Mouse (Mus musculus): ENCODE data around the gene Rad51c. TPM values are rescaled to one million over a fixed set of nuclear protein-coding genes. Genes with fewer than 3 reads are reported as not detected.
"Not testable (repeated sequence)": the region's sequence is repeated elsewhere in the genome, so short reads cannot be mapped to it uniquely, and the experiment has no call there.

The Rad51c gene
- 12.3 and 13.6 TPM in 2 replicates for polyA plus RNA-seq (2016; fragmentation: Nextera tagmentation; extraction: Ambion mirVana)

GRCm38 (mm10) chr11:87404876-87405275 lies at the start of gene Rad51c, which contains the start of gene Tex14:
Gene Rad51c (minus strand): TSS chr11:87404954.
Gene Tex14 (plus strand): TSS chr11:87405065.
- DNase-seq (ENCODE audit: low spot score), result no peak
- Histone ChIP-seq H3K36me3 (peaks cover 21% of the 10 kb centered on the region), H3K9me3 (no peaks in the 10 kb centered on the region), H3K27me3 (ENCODE audit: insufficient read depth, poor library complexity, severe bottlenecking) (no peaks in the 10 kb centered on the region), H3K4me3 (peak within 1 kb of the TSS; percentile 71), H3K4me1 (replicated peaks) (peaks cover 12% of the 10 kb centered on the region), H3K27ac (peak within 1 kb of the TSS; percentile 97)
- 79% methylated on average over 27 of the region's 27 CpGs for WGBS

GRCm38 (mm10) chr11:87454035-87454690 lies 49.4 kb upstream of the Rad51c start:
- H3K4me1 ChIP-seq (replicated peaks), result peaks cover 9% of the 10 kb centered on the region; the same call in 1 of the 2 replicates
- no peaks in the 10 kb centered on the region for H3K36me3 ChIP-seq
- no peak overlapping the region for H3K27ac ChIP-seq
- 86% methylated on average over 2 of the region's 2 CpGs for WGBS
- no peaks in the 10 kb centered on the region for H3K9me3 ChIP-seq
- H3K4me3 ChIP-seq, result no peak overlapping the region
- DNase-seq (ENCODE audit: low spot score), result no peak
- H3K27me3 ChIP-seq (ENCODE audit: insufficient read depth, poor library complexity, severe bottlenecking), result no peaks in the 10 kb centered on the region

- Histone ChIP-seq H3K36me3 (no peaks in the 10 kb centered on the region), H3K4me1 (replicated peaks) (peaks cover 9% of the 10 kb centered on the region; the same call in 1 of the 2 replicates), H3K4me3 (no peak overlapping the region), H3K27me3 (ENCODE audit: insufficient read depth, poor library complexity, severe bottlenecking) (no peaks in the 10 kb centered on the region), H3K27ac (no peak overlapping the region), H3K9me3 (no peaks in the 10 kb centered on the region)
- 26% methylated on average over 13 of the region's 13 CpGs for WGBS
- DNase-seq (ENCODE audit: low spot score), result no peak
Measured at GRCm38 (mm10) chr11:87453216-87454034, 48.7 kb upstream of the Rad51c start.

DNA sequence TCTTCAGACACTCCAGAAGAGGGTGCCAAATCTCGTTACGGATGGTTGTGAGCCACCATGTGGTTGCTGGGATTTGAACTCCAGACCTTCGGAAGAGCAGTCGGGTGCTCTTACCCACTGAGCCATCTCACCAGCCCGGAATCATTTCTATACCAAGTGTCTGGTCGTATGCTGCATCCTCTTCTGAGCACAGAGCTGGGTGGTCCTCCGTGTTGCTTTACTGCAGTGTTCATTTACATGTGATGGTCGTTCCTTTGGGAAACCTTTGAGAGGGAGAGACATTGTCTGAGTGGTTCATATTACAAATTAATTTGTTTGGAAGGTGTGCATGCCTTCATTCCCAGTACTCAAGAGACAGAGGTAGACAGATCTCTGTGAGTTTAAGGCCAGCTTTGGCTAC lies 48.0 kb upstream of the Rad51c start:
- not testable (repeated sequence) for H3K36me3 ChIP-seq; H3K4me1 ChIP-seq (replicated peaks); H3K27ac ChIP-seq; H3K9me3 ChIP-seq; H3K4me3 ChIP-seq; H3K27me3 ChIP-seq (ENCODE audit: insufficient read depth, poor library complexity, severe bottlenecking); DNase-seq (ENCODE audit: low spot score)
- WGBS, result 79% methylated on average over 8 of the region's 8 CpGs

DNA sequence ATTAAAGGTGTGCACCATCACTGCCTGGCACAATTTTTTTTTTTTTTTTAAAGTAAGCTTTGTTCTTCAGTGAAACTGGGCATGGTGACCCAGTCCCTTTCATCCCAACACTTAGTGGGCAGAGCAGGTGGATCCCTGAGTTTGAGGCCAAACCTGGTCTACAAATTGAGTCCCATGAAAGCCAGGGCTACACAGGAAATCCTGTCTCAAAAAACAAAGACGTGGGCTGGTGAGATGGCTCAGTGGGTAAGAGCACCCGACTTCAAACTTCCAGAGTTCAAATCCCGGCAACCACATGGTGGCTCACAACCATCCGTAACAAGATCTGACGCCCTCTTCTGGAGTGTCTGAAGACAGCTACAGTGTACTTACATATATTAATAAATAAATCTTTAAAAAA lies 45.1 kb upstream of the Rad51c start:
- H3K36me3 ChIP-seq; H3K27ac ChIP-seq; DNase-seq (ENCODE audit: low spot score); H3K4me3 ChIP-seq; H3K27me3 ChIP-seq (ENCODE audit: insufficient read depth, poor library complexity, severe bottlenecking); H3K9me3 ChIP-seq: not testable (repeated sequence)
- H3K4me1 ChIP-seq (replicated peaks), result peaks cover 11% of the 10 kb centered on the region; the same call in 1 of the 2 replicates
- WGBS, result 59% methylated on average over 5 of the region's 5 CpGs

- H3K9me3 ChIP-seq, result no peaks in the 10 kb centered on the region
- H3K36me3 ChIP-seq, result no peaks in the 10 kb centered on the region
- H3K27ac ChIP-seq, result no peak overlapping the region
- no peak overlapping the region for H3K4me3 ChIP-seq
- H3K27me3 ChIP-seq (ENCODE audit: insufficient read depth, poor library complexity, severe bottlenecking), result no peaks in the 10 kb centered on the region
- 17% methylated on average over 3 of the region's 3 CpGs for WGBS
- DNase-seq (ENCODE audit: low spot score), result no peak
- H3K4me1 ChIP-seq (replicated peaks), result peaks cover 12% of the 10 kb centered on the region; the same call in 1 of the 2 replicates
Measured at GRCm38 (mm10) chr11:87449200-87449547, 44.4 kb upstream of the Rad51c start.

- not testable (repeated sequence) for H3K36me3 ChIP-seq; H3K4me3 ChIP-seq; H3K27me3 ChIP-seq (ENCODE audit: insufficient read depth, poor library complexity, severe bottlenecking); H3K9me3 ChIP-seq
- DNase-seq (ENCODE audit: low spot score), result peak; percentile 69
- WGBS, result 0% methylated on average over 7 of the region's 32 CpGs
- peaks cover 12% of the 10 kb centered on the region; the same call in 1 of the 2 replicates for H3K4me1 ChIP-seq (replicated peaks)
- H3K27ac ChIP-seq, result peak overlapping the region; percentile 82; the same call in 1 of the 2 replicates
Measured at GRCm38 (mm10) chr11:87448476-87449199, 43.9 kb upstream of the Rad51c start.

- Histone ChIP-seq H3K4me3 (peak overlapping the region; percentile 47), H3K27ac (peak overlapping the region; percentile 82)
- peak; percentile 79 for DNase-seq (ENCODE audit: low spot score)
- H3K9me3 ChIP-seq; H3K36me3 ChIP-seq; H3K27me3 ChIP-seq (ENCODE audit: insufficient read depth, poor library complexity, severe bottlenecking); H3K4me1 ChIP-seq (replicated peaks): not testable (repeated sequence)
- under 1% methylated on average over 33 of the region's 34 CpGs for WGBS
Measured at GRCm38 (mm10) chr11:87448081-87448475, 43.3 kb upstream of the Rad51c start.

GRCm38 (mm10) chr11:87447429-87447828 lies 42.7 kb upstream of the Rad51c start:
- no peaks in the 10 kb centered on the region for H3K36me3 ChIP-seq
- no peak for DNase-seq (ENCODE audit: low spot score)
- H3K27ac ChIP-seq, result no peak overlapping the region
- H3K27me3 ChIP-seq (ENCODE audit: insufficient read depth, poor library complexity, severe bottlenecking), result no peaks in the 10 kb centered on the region
- no peaks in the 10 kb centered on the region for H3K9me3 ChIP-seq
- H3K4me3 ChIP-seq, result no peak overlapping the region
- peaks cover 6% of the 10 kb centered on the region; the same call in 1 of the 2 replicates for H3K4me1 ChIP-seq (replicated peaks)

DNA sequence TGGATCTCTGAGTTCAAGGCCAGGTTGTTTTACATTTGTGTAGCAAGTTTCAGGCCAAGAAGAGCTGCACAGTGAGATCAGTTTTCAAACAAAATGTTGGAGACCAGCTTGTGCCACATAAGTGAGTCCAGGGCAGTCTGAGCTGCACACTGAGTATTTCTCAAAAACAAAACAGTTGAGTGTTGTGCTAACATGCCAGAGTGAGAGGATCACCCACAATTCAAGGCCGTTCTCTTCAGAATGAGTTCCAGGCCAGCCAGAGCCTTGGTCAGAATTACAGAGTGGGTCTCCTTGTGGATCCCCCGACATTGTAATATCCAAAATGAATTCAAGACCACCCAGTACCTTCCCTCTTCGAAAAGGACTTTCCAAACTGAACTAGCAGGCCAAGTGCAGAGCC lies 41.4 kb upstream of the Rad51c start:
- 87% methylated on average over 3 of the region's 3 CpGs for WGBS
- Histone ChIP-seq H3K36me3 (no peaks in the 10 kb centered on the region), H3K9me3 (no peaks in the 10 kb centered on the region), H3K27ac (no peak overlapping the region), H3K27me3 (ENCODE audit: insufficient read depth, poor library complexity, severe bottlenecking) (peaks cover 11% of the 10 kb centered on the region), H3K4me1 (replicated peaks) (peaks cover 10% of the 10 kb centered on the region; the same call in 1 of the 2 replicates), H3K4me3 (no peak overlapping the region)
- DNase-seq (ENCODE audit: low spot score), result no peak

DNA sequence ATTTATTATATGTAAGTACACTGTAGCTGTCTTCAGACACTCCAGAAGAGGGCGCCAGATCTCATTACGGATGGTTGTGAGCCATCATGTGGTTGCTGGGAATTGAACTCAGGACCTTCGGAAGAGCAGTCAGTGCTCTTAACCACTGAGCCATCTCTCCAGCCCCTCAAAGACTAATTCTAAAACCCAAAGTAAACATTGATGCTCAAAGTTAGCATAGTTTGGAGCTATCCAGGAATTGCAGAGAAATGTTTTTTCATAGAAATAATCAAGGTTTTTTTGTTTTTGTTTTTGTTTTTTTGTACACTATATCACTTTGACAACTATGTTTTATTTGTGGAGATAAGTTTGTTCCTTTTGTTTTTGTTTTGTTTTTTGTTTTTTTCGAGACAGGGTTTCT lies 40.8 kb upstream of the Rad51c start:
- not testable (repeated sequence) for H3K9me3 ChIP-seq; H3K4me3 ChIP-seq; H3K36me3 ChIP-seq; H3K4me1 ChIP-seq (replicated peaks); H3K27ac ChIP-seq; DNase-seq (ENCODE audit: low spot score)
- 51% methylated on average over 4 of the region's 4 CpGs for WGBS
- H3K27me3 ChIP-seq (ENCODE audit: insufficient read depth, poor library complexity, severe bottlenecking), result peaks cover 13% of the 10 kb centered on the region

GRCm38 (mm10) chr11:87444735-87445428 lies 40.1 kb upstream of the Rad51c start:
- no peak for DNase-seq (ENCODE audit: low spot score)
- Histone ChIP-seq H3K4me3 (no peak overlapping the region), H3K4me1 (replicated peaks) (peaks cover 10% of the 10 kb centered on the region; the same call in 1 of the 2 replicates), H3K27me3 (ENCODE audit: insufficient read depth, poor library complexity, severe bottlenecking) (peaks cover 13% of the 10 kb centered on the region), H3K27ac (no peak overlapping the region), H3K36me3 (no peaks in the 10 kb centered on the region), H3K9me3 (no peaks in the 10 kb centered on the region)
- 8% methylated on average over 16 of the region's 16 CpGs for WGBS
